Mouse (Mus musculus) liver, adult 2 months (tissue): ENCODE measurements around the gene Spag6.

Experiments used
- CTCF ChIP-seq: fragments of 200-500 bp; IDR thresholded peaks from 2 replicates; pipeline ENCODE4 v1.5.1; 2011; ENCODE audit warnings: low read depth, low read length, control low read depth
- POLR2A ChIP-seq: fragments of 200-500 bp; IDR thresholded peaks from 2 replicates; pipeline ENCODE4 v1.6.1; 2011; ENCODE audit warnings: low read length, control low read depth; ENCODE audit not compliant: insufficient read depth; ENCODE audit errors: extremely low read depth

GRCm38 (mm10) chr2:18797776-18798175 is 103.9 kb downstream of the Spag6 start:
- TF ChIP-seq CTCF (no peak), POLR2A (no peak)
